Mouse (Mus musculus): ENCODE data around the gene Tle6.

GRCm38 (mm10) chr10:81553232-81553631 lies 47.6 kb downstream of the Tle6 start:
- no peak for TF ChIP-seq CTCF (IDR thresholded peaks at IDR 0.05; ENCODE audit: control insufficient read depth, insufficient read depth, insufficient read length)
- no peak for TF ChIP-seq MYOD1 (IDR thresholded peaks at IDR 0.05; ENCODE audit: control insufficient read depth, insufficient read length, low read depth)
- no peak for TF ChIP-seq CEBPB (IDR thresholded peaks at IDR 0.05; ENCODE audit: low read depth)
- TF ChIP-seq MYOG (IDR thresholded peaks at IDR 0.05; ENCODE audit: control insufficient read depth, extremely low read depth, insufficient read length) = no peak
- no peak for TF ChIP-seq MAX (IDR thresholded peaks at IDR 0.05)
- TF ChIP-seq FOSL1 (IDR thresholded peaks at IDR 0.05; ENCODE audit: insufficient read depth, low read length, poor library complexity, severe bottlenecking) = no peak
- no peak for TF ChIP-seq USF1 (IDR thresholded peaks at IDR 0.05; ENCODE audit: low read depth)

All from C2C12 (cell line).